ENCODE assay signal across 8 mouse cellular contexts in the genomic region with DNA sequence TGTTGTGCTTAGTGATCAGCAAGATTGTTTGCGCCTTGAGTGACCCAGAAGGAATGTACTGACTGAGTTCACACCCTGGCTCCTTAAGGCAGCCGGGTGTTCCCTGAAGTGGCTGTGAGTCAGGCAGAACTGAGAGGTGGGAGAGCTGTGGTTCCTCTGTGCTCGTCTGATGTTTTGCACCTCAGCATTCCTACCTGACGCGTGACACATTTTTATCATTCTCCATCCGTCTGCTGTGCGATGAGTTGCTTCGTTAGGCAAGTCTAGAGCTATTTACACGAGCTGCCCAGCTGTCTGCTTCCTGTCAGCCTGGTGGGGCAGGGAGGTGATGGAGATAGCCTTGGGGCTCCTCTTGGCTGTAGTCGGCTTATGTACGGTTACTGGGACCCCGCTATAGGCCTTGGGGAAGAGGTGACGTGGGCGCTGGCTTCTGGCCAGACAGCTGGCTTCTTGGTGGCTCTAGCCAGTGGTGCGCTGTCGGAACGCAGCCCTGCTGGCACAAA. TPM values are rescaled to one million over a fixed set of nuclear protein-coding genes. Genes with fewer than 3 reads are reported as not detected.
DNase-seq lines count a peak whose midpoint lies in the region; ATAC-seq and TF ChIP-seq lines count a peak whose summit lies in the region.
"Had no signal": no experiment of that assay in that cellular context is flagged by ENCODE, and none has a peak within 500 bp of the region (broad histone marks: within the 10 kb centered on the region; RNA-seq: fewer than 3 reads in every experiment).

No protein-coding gene starts in this region.

- peak; percentile 45 for ATAC-seq in heart, postnatal 0 days (ENCODE audit: insufficient read depth, low read depth)
- no peak for ATAC-seq in limb, embryonic 11.5 days (ENCODE audit: insufficient number of reproducible peaks, low FRiP score, low TSS enrichment, low read depth)

- H3K9ac ChIP-seq in heart, postnatal 0 days (replicated peaks; ENCODE audit: low read depth, low read length), result peak overlapping the region; percentile 64
- no peak overlapping the region for H3K9ac ChIP-seq in limb, embryonic 11.5 days (ENCODE audit: low read length)

- peaks cover 20% of the 10 kb centered on the region for H3K4me1 ChIP-seq in embryonic fibroblast, embryonic 13.5 days (ENCODE audit: control insufficient read depth, insufficient read depth, low read length)
- H3K4me1 ChIP-seq in heart, postnatal 0 days (ENCODE audit: control insufficient read depth, insufficient read depth), result peaks cover 65% of the 10 kb centered on the region
- H3K4me1 ChIP-seq in limb, embryonic 11.5 days (ENCODE audit: control insufficient read depth, insufficient read depth, low read length), result peaks cover 26% of the 10 kb centered on the region; the same call in 1 of the 2 replicates
- H3K4me1 ChIP-seq in olfactory bulb, adult 2 months (ENCODE audit: control insufficient read depth, insufficient read depth, low read length), result peaks cover 40% of the 10 kb centered on the region

- TF ChIP-seq CTCF in embryonic fibroblast, embryonic 13.5 days (IDR thresholded peaks at IDR 0.05; ENCODE audit: borderline replicate concordance, insufficient read depth, low read length), result no peak
- TF ChIP-seq CTCF in heart, postnatal 0 days (IDR thresholded peaks at IDR 0.05; ENCODE audit: low read depth), result no peak
- TF ChIP-seq CTCF in olfactory bulb, adult 2 months (IDR thresholded peaks at IDR 0.05; ENCODE audit: insufficient read depth, low read depth, low read length), result no peak

- 16% methylated on average over 17 of the region's 17 CpGs for WGBS in heart, postnatal 0 days
- WGBS in limb, embryonic 11.5 days, result 57% methylated on average over 17 of the region's 17 CpGs
- 40% methylated on average over 17 of the region's 17 CpGs for WGBS in olfactory bulb, adult 2 months

- no peak; the same call in 1 of the 2 replicates for TF ChIP-seq EP300 in heart, postnatal 0 days (IDR thresholded peaks at IDR 0.05; ENCODE audit: low read depth)

- peak overlapping the region; percentile 86 for H3K27ac ChIP-seq in embryonic fibroblast, embryonic 13.5 days (ENCODE audit: insufficient read depth, low read length)
- peak overlapping the region; percentile 99 for H3K27ac ChIP-seq in heart, postnatal 0 days (ENCODE audit: low read depth)
- no peak overlapping the region for H3K27ac ChIP-seq in limb, embryonic 11.5 days (replicated peaks; ENCODE audit: low read depth, low read length)
- H3K27ac ChIP-seq in olfactory bulb, adult 2 months (ENCODE audit: insufficient read depth, low read depth, low read length), result peak overlapping the region; percentile 69

- peak overlapping the region; percentile 64 for H3K4me2 ChIP-seq in heart, postnatal 0 days (ENCODE audit: low read depth, low read length)
- H3K4me2 ChIP-seq in limb, embryonic 11.5 days (ENCODE audit: low read depth, severe bottlenecking), result no peak overlapping the region

- DNase-seq in right cerebral cortex, adult 18-20 months, result peak; percentile 57
- DNase-seq in right cerebral cortex, postnatal 36 days (ENCODE audit: low spot score in 2 of 2), result no peak
- DNase-seq in heart, postnatal 0 days (ENCODE audit: low spot score), result peak; percentile 72
- peak; percentile 24 for DNase-seq in limb, embryonic 11.5 days (ENCODE audit: low spot score)
- DNase-seq in adipocyte (ENCODE audit: low spot score), result no peak

- H3K4me3 ChIP-seq in embryonic fibroblast, embryonic 13.5 days (ENCODE audit: insufficient read depth, low read length), result no peak overlapping the region
- peak overlapping the region; percentile 34 for H3K4me3 ChIP-seq in heart, postnatal 0 days (ENCODE audit: low read depth, low read length)
- H3K4me3 ChIP-seq in limb, embryonic 11.5 days (ENCODE audit: low read depth, low read length), result no peak overlapping the region
- peak overlapping the region; percentile 11; the same call in 1 of the 2 replicates for H3K4me3 ChIP-seq in olfactory bulb, adult 2 months (ENCODE audit: insufficient read depth, low read depth, low read length)

- H3K9me3 ChIP-seq in heart, postnatal 0 days (replicated peaks; ENCODE audit: control insufficient read depth, low read length), result no peaks in the 10 kb centered on the region
- H3K9me3 ChIP-seq in limb, embryonic 11.5 days (ENCODE audit: control insufficient read depth, low read length), result no peaks in the 10 kb centered on the region

- no peaks in the 10 kb centered on the region for H3K36me3 ChIP-seq in heart, postnatal 0 days (replicated peaks; ENCODE audit: control insufficient read depth, insufficient read depth, low read length)
- no peaks in the 10 kb centered on the region for H3K36me3 ChIP-seq in limb, embryonic 11.5 days (ENCODE audit: control insufficient read depth, insufficient read depth, low read length)

- no peak for TF ChIP-seq POLR2A in embryonic fibroblast, embryonic 13.5 days (IDR thresholded peaks at IDR 0.05; ENCODE audit: low read depth, low read length)
- TF ChIP-seq POLR2A in olfactory bulb, adult 2 months (IDR thresholded peaks at IDR 0.05; ENCODE audit: insufficient read depth, low read depth, low read length), result no peak

- no peaks in the 10 kb centered on the region for H3K27me3 ChIP-seq in heart, postnatal 0 days (ENCODE audit: control insufficient read depth, insufficient read depth, low read length)
- no peaks in the 10 kb centered on the region for H3K27me3 ChIP-seq in limb, embryonic 11.5 days (ENCODE audit: control insufficient read depth, insufficient read depth, low read length)

RNA-seq across cellular contexts. Expression of a gene that starts 17.1 kb away (rescaled TPM):
- polyA plus RNA-seq in embryonic fibroblast, embryonic 13.5 days (2011; ENCODE audit: insufficient read length, low read depth, missing spikeins), result 44.7 and 80.5 TPM in 2 replicates
- total RNA-seq in heart, postnatal 0 days (2014; rRNA removed; ENCODE audit: low replicate concordance), result 32.2 and 34.9 TPM in 2 replicates
- 7.2 and 8.0 TPM in 2 replicates for polyA plus RNA-seq in heart, postnatal 0 days (2015; fragmentation: Nextera tagmentation; extraction: Ambion mirVana)
- 3.5 and 4.5 TPM in 2 replicates for polyA plus RNA-seq in limb, embryonic 11.5 days (2014; fragmentation: Nextera tagmentation; extraction: Ambion mirVana)
- not detected in 2 replicates for polyA plus RNA-seq in olfactory bulb, adult 2 months (2012; ENCODE audit: insufficient read depth, insufficient read length, low replicate concordance, missing spikeins)

RNA-seq across cellular contexts. Expression of a gene that starts 30.1 kb away (rescaled TPM):
- not detected in 2 replicates for polyA plus RNA-seq in embryonic fibroblast, embryonic 13.5 days (2011; ENCODE audit: insufficient read length, low read depth, missing spikeins)
- total RNA-seq in heart, postnatal 0 days (2014; rRNA removed; ENCODE audit: low replicate concordance), result not detected in 2 replicates
- polyA plus RNA-seq in heart, postnatal 0 days (2015; fragmentation: Nextera tagmentation; extraction: Ambion mirVana), result 0.14 and 0.25 TPM in 2 replicates
- 0.14 TPM in 1 of 2 replicates, not detected in the other for polyA plus RNA-seq in limb, embryonic 11.5 days (2014; fragmentation: Nextera tagmentation; extraction: Ambion mirVana)
- polyA plus RNA-seq in olfactory bulb, adult 2 months (2012; ENCODE audit: insufficient read depth, insufficient read length, low replicate concordance, missing spikeins), result not detected in 2 replicates
- polyA plus RNA-seq: liver, embryonic 16.5 days had no signal

RNA-seq across cellular contexts. Expression of a gene that starts 42.9 kb away (rescaled TPM):
- polyA plus RNA-seq in embryonic fibroblast, embryonic 13.5 days (2011; ENCODE audit: insufficient read length, low read depth, missing spikeins), result 28.6 and 33.4 TPM in 2 replicates
- 51.3 and 55.5 TPM in 2 replicates for total RNA-seq in heart, postnatal 0 days (2014; rRNA removed; ENCODE audit: low replicate concordance)
- polyA plus RNA-seq in heart, postnatal 0 days (2015; fragmentation: Nextera tagmentation; extraction: Ambion mirVana), result 3.9 and 5.1 TPM in 2 replicates
- 9.8 TPM in 2 replicates for polyA plus RNA-seq in limb, embryonic 11.5 days (2014; fragmentation: Nextera tagmentation; extraction: Ambion mirVana)
- not detected in 2 replicates for polyA plus RNA-seq in olfactory bulb, adult 2 months (2012; ENCODE audit: insufficient read depth, insufficient read length, low replicate concordance, missing spikeins)

RNA-seq across cellular contexts. Expression of a gene that starts 55.5 kb away (rescaled TPM):
- polyA plus RNA-seq in embryonic fibroblast, embryonic 13.5 days (2011; ENCODE audit: insufficient read length, low read depth, missing spikeins), result 3.8 TPM in 1 of 2 replicates, not detected in the other
- 0.08 and 0.81 TPM in 2 replicates for total RNA-seq in heart, postnatal 0 days (2014; rRNA removed; ENCODE audit: low replicate concordance)
- 3.4 TPM in 2 replicates for polyA plus RNA-seq in heart, postnatal 0 days (2015; fragmentation: Nextera tagmentation; extraction: Ambion mirVana)
- 2.4 and 4.0 TPM in 2 replicates for polyA plus RNA-seq in limb, embryonic 11.5 days (2014; fragmentation: Nextera tagmentation; extraction: Ambion mirVana)
- polyA plus RNA-seq in olfactory bulb, adult 2 months (2012; ENCODE audit: insufficient read depth, insufficient read length, low replicate concordance, missing spikeins), result not detected in 2 replicates

Comparison
In these comparisons a context has a peak if more than half of its experiments do, and no peak if none do; other contexts are left out.
1. DNase-seq: peak in right cerebral cortex, adult 18-20 months (single experiment), heart, postnatal 0 days (single experiment) and limb, embryonic 11.5 days (single experiment); none in right cerebral cortex, postnatal 36 days (0 of 2) and adipocyte (single experiment).
2. H3K4me3 ChIP-seq: peak in heart, postnatal 0 days (single experiment) and olfactory bulb, adult 2 months (single experiment); none in embryonic fibroblast, embryonic 13.5 days (single experiment) and limb, embryonic 11.5 days (single experiment).